Mouse (Mus musculus) left cerebral cortex, adult 11 months (tissue): ENCODE measurements at regions not wholly inside any gene's neighbourhood (a gene's known extent, or its start where the extent isn't known, plus 50 kb on each side); places are given as distances from the start of the nearest gene placed in this dataset.

Experiments used
- DNase-seq: peaks from one replicate; pipeline ENCODE4 v3.0.0; 2022; ENCODE audit warnings: low spot score

- DNase-seq, result no peak
These were observed 141.7 kb upstream of the Lrfn2 start for GRCm38 (mm10) chr17:48790526-48790925.

- DNase-seq, result no peak
These were observed 139.2 kb upstream of the Lrfn2 start for GRCm38 (mm10) chr17:48792954-48793353.

- no peak for DNase-seq
These were observed 136.4 kb upstream of the Lrfn2 start for GRCm38 (mm10) chr17:48795773-48796172.

GRCm38 (mm10) chr17:48798196-48798595 is 134.0 kb upstream of the Lrfn2 start:
- no peak for DNase-seq

- DNase-seq, result peak; percentile 44
These were observed 129.5 kb upstream of the Lrfn2 start for GRCm38 (mm10) chr17:48802673-48803072.

- DNase-seq, result no peak
These were observed 124.3 kb upstream of the Lrfn2 start for GRCm38 (mm10) chr17:48807905-48808304.

GRCm38 (mm10) chr17:48814753-48815504 is 117.2 kb upstream of the Lrfn2 start:
- DNase-seq, result no peak

GRCm38 (mm10) chr17:48816588-48817324 is 115.4 kb upstream of the Lrfn2 start:
- DNase-seq, result peak; percentile 23

GRCm38 (mm10) chr17:48817551-48817950 is 114.6 kb upstream of the Lrfn2 start:
- no peak for DNase-seq

- no peak for DNase-seq
These were observed 112.5 kb upstream of the Lrfn2 start for GRCm38 (mm10) chr17:48819703-48820102.

- DNase-seq, result no peak
These were observed 109.9 kb upstream of the Lrfn2 start for GRCm38 (mm10) chr17:48822101-48822876.

- DNase-seq, result no peak
These were observed 108.3 kb upstream of the Lrfn2 start for GRCm38 (mm10) chr17:48823921-48824320.

- DNase-seq, result no peak
These were observed 106.8 kb upstream of the Lrfn2 start for GRCm38 (mm10) chr17:48825212-48825913.

- no peak for DNase-seq
These were observed 93.7 kb upstream of the Lrfn2 start for GRCm38 (mm10) chr17:48838297-48838979.

- DNase-seq, result no peak
These were observed 84.3 kb upstream of the Lrfn2 start for GRCm38 (mm10) chr17:48847890-48848289.

GRCm38 (mm10) chr17:48850910-48851309 is 81.3 kb upstream of the Lrfn2 start:
- DNase-seq, result no peak

GRCm38 (mm10) chr17:48858891-48859290 is 73.3 kb upstream of the Lrfn2 start:
- no peak for DNase-seq

- DNase-seq, result no peak
These were observed 61.7 kb upstream of the Lrfn2 start for GRCm38 (mm10) chr17:48870443-48870842.

- DNase-seq, result no peak
These were observed 54.7 kb upstream of the Lrfn2 start for GRCm38 (mm10) chr17:48877505-48877904.

- no peak for DNase-seq
These were observed 51.6 kb upstream of the Lrfn2 start for GRCm38 (mm10) chr17:48880590-48880989.

GRCm38 (mm10) chr17:48881946-48882345 is 50.2 kb upstream of the Lrfn2 start:
- no peak for DNase-seq
